Mouse (Mus musculus): ENCODE results near the gene Sez6l. TPM values are rescaled to one million over a fixed set of nuclear protein-coding genes. Genes with fewer than 3 reads are reported as not detected.

Gene Sez6l
- polyA plus RNA-seq, 1 experiment from 2014 or later: 0.63 TPM

DNA sequence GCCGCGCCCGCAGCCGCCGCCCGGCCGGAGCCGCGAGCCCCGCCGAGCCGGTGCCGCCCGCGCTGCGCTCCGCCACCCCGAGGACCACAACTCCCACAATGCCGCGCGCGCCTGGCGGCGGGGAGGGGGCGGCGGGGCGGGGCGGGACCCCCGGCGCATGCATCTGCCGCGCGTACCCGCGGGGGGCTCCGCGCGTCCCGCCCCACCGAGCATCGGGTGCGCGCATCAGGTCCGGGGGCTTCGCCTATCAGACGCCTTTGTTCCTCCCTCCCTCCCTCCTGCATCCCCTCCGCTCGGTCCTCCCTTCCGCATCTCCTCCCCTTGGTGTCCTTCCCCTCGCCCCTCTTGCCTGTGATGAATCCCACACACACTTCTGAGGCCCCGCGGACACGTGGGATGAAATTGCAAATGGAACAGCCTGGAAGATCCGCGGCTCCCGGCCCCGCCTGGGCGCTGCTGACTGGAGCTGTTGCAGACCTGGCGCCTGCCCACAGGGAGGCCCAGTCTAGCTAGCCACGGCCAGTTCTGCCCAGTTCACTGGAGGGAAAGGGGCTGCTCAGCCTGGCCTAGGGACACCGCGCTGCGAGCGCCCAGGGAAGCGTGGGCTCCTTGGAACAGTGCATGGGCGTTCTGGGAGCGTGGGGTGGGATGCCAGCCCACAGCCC lies 182.1 kb downstream of the Sez6l start, which contains the start of gene Asphd2:
Asphd2 (minus strand) TSS at position 88 of the 665 bp plus-strand sequence.
- Histone ChIP-seq H3K4me1 (peaks cover 26% of the 10 kb centered on the region), H3K4me3 (peak within 1 kb of the TSS; percentile 70), H3K9me3 (no peaks in the 10 kb centered on the region), H3K27me3 (ENCODE audit: insufficient read depth, poor library complexity, severe bottlenecking) (peaks cover 79% of the 10 kb centered on the region), H3K27ac (peak within 1 kb of the TSS; percentile 85), H3K36me3 (no peaks in the 10 kb centered on the region)
- 1% methylated on average over 64 of the region's 67 CpGs for WGBS
- DNase-seq (ENCODE audit: low spot score): peak; percentile 92

DNA sequence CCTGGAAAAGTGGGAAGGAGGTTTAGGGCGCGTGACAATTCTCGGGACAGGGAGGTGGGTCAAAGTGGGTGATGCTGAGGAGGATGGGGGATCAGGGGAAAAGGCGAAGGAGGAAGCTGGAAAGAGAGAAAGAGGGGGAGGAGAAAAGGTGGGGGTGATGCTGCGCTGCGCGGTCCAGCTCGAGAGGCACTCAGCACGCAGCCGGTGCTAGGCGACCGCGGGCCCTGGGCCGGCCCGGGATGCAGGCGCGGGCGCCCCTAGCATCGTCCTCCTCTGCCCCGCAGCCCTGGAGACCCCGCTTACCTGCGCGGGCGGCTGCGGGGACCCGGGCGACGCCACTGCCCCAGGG lies 182.6 kb downstream of the Sez6l start:
- Histone ChIP-seq H3K9me3 (no peaks in the 10 kb centered on the region), H3K27me3 (ENCODE audit: insufficient read depth, poor library complexity, severe bottlenecking) (peaks cover 79% of the 10 kb centered on the region), H3K36me3 (no peaks in the 10 kb centered on the region), H3K4me3 (peak overlapping the region; percentile 70), H3K27ac (peak overlapping the region; percentile 85), H3K4me1 (peaks cover 26% of the 10 kb centered on the region)
- 2% methylated on average over 20 of the region's 28 CpGs for WGBS
- no peak for DNase-seq (ENCODE audit: low spot score)

DNA sequence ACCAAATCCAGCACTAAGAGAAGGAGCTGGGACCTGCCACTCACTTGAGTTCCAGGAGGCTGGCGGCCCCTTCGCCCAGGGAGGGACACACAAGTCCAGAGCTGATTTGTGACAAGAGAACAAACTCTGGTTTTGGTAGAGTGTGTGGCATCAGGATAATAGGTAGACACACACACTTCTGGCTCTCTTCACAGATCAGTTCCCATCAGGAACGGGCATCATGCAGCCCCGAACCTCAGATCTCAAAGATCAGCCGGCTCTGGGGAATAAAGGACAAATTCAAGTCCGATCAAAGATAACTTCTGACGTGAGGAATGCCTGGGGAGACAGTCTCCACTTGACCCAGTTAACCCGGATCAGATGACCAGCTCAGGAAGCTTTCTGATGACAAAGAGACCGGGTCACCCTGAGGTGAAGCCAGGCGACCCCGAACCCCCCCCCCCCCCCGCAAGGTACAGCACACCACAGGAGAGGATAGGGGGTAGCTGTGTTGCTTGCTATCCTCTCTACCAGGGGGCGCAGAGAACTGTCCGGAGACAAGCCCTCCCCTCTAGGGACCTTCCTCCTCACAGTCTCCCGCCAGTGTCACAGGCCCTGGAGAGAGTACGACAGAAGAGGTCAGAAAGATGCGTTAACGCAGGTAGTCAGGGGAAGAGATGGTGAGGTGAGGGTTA lies 183.1 kb downstream of the Sez6l start:
- WGBS: 11% methylated on average over 18 of the region's 18 CpGs
- DNase-seq (ENCODE audit: low spot score): no peak
- Histone ChIP-seq H3K27me3 (ENCODE audit: insufficient read depth, poor library complexity, severe bottlenecking) (peaks cover 81% of the 10 kb centered on the region), H3K4me1 (peaks cover 26% of the 10 kb centered on the region), H3K36me3 (no peaks in the 10 kb centered on the region), H3K27ac (peak overlapping the region; percentile 85), H3K9me3 (no peaks in the 10 kb centered on the region), H3K4me3 (peak overlapping the region; percentile 70)

DNA sequence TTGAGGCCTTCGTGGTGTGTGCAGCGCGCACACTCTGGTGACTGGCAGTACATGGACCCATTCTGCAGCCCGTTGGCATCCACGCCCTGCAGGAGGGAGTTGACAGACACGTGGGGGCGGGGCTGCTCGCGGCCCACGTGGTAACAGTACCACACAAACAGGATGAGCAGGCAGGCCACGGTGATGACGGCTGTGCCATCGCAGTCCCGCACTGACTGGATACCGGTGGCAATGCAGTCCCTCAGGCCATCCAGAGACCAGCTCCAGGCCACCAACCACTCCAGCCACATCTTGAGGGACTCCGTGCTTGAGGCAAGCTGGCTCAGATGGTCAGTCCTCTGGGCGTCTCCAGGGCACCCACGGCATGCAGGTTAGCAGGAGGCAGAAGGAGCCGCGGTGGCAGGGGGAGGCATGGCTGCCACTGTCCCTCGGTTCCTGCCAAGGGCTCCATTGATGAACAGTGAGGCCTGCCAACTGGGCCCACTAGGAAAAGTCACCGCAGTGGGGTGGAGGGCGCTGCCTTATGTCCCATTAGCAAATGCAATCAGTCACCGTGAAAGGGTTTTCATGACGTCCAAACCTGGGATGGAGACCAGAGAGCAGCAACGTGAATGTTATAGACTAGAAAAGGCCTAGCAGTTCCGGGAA lies 185.2 kb downstream of the Sez6l start:
- no peak overlapping the region for H3K27ac ChIP-seq
- peaks cover 90% of the 10 kb centered on the region for H3K27me3 ChIP-seq (ENCODE audit: insufficient read depth, poor library complexity, severe bottlenecking)
- no peak for DNase-seq (ENCODE audit: low spot score)
- no peak overlapping the region for H3K4me3 ChIP-seq
- H3K4me1 ChIP-seq: peaks cover 26% of the 10 kb centered on the region
- no peaks in the 10 kb centered on the region for H3K9me3 ChIP-seq
- H3K36me3 ChIP-seq: no peaks in the 10 kb centered on the region
- WGBS: 57% methylated on average over 27 of the region's 27 CpGs

DNA sequence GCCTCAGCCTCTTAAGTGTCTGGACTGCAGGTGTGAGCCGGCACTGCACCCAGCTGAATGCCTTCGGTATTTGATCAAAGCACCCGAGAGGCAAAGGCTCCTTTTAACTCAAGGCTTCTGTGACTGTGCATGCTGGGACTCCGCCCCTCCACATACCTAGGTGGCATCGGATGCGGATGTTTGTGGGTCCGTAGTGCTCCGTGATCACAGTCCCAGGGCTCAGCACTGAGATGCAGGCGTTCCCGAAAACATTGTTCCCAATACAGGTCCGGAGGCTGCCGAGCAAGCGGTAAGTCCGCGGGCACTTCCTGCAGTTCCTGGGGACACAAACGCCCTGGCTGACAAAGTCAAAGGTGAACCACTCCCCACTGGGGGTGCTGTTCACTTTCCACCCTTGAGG lies 186.0 kb downstream of the Sez6l start:
- Histone ChIP-seq H3K4me3 (no peak overlapping the region), H3K9me3 (no peaks in the 10 kb centered on the region), H3K36me3 (peaks cover 3% of the 10 kb centered on the region; the same call in 1 of the 2 replicates), H3K4me1 (peaks cover 26% of the 10 kb centered on the region), H3K27ac (no peak overlapping the region), H3K27me3 (ENCODE audit: insufficient read depth, poor library complexity, severe bottlenecking) (peaks cover 84% of the 10 kb centered on the region)
- DNase-seq (ENCODE audit: low spot score): no peak
- WGBS: 31% methylated on average over 16 of the region's 16 CpGs

DNA sequence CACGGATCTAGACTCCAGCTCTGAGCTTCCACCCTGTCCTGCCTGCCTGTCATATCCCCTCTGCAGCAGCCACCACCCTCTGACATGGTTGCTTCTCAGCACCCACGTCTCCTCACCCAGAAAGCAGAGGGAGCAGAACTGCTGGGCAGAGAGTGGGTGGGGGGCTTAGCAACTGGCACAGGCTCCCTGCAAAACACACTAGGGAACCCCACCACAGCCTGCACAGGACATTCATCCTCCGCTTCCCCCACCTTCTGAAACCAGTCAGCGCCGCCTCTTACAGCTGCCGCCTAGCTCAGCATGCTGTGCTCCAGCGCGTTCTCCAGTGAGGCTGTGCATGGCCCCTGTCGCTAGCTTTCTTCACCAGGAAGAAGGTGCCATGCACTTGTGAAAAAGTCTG lies 187.6 kb downstream of the Sez6l start:
- Histone ChIP-seq H3K27ac (no peak overlapping the region), H3K27me3 (ENCODE audit: insufficient read depth, poor library complexity, severe bottlenecking) (peaks cover 68% of the 10 kb centered on the region), H3K9me3 (no peaks in the 10 kb centered on the region), H3K4me3 (no peak overlapping the region), H3K36me3 (peaks cover 5% of the 10 kb centered on the region; the same call in 1 of the 2 replicates), H3K4me1 (peaks cover 15% of the 10 kb centered on the region)
- WGBS: 76% methylated on average over 9 of the region's 9 CpGs
- no peak for DNase-seq (ENCODE audit: low spot score)

DNA sequence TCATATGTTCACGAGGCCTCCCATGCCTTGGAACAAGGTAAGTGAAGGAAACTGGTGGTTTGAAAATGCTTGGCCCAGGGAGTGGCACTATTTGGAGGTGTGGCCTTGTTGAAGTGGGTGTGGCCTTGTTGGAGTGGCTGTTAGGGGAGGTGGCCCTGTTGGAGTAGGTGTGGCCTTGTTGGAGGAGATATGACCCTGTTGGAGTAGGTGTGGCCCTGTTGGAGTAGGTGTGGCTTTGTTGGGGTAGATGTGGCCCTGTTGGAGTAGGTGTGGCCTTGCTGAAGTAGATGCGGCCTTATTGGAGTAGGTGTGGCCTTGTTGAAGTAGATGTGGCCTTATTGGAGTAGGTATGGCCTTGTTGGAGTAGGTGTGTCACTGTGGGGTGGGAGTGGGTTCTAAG lies 191.0 kb downstream of the Sez6l start:
- H3K27me3 ChIP-seq (ENCODE audit: insufficient read depth, poor library complexity, severe bottlenecking): peaks cover 34% of the 10 kb centered on the region
- H3K4me3 ChIP-seq: no peak overlapping the region
- peaks cover 5% of the 10 kb centered on the region; the same call in 1 of the 2 replicates for H3K36me3 ChIP-seq
- H3K4me1 ChIP-seq: peaks cover 8% of the 10 kb centered on the region
- H3K9me3 ChIP-seq: no peaks in the 10 kb centered on the region
- 73% methylated on average over 2 of the region's 2 CpGs for WGBS
- H3K27ac ChIP-seq: no peak overlapping the region
- DNase-seq (ENCODE audit: low spot score): peak; percentile 90

DNA sequence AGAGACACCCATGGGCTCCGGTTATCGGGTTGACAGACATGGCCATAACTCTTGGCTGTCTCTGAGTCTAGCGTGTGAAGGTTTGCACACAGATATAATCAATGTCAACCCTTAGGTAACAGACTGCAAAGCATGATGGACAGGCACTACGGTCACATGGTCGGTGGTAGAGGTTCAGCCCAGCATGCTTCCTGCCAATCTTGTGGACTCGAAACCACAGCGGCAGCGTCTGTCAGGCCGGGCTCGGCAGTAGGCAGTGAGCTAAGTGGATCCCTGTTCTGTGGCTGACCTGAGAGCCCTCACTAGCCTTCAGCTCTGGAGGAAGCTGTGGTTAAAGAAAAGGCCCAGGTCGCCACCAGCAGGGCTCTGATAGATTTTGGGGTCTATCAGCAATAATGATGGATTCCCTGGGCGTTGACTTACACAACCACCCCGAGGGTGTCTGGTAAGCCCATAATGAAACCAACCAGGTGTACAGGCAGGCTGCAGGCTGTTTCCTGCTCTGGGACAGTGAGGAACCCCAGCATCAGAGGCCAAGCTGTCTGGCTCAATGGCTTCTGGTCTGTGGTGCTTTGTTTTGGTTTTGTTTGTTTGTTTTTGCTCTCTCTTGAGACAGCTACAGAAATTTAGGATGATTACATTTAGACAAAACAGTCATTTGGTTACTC lies 192.0 kb downstream of the Sez6l start:
- Histone ChIP-seq H3K36me3 (peaks cover 6% of the 10 kb centered on the region; the same call in 1 of the 2 replicates), H3K9me3 (no peaks in the 10 kb centered on the region), H3K4me3 (no peak overlapping the region), H3K27ac (no peak overlapping the region), H3K4me1 (peaks cover 9% of the 10 kb centered on the region), H3K27me3 (ENCODE audit: insufficient read depth, poor library complexity, severe bottlenecking) (peaks cover 32% of the 10 kb centered on the region; the same call in 1 of the 2 replicates)
- 83% methylated on average over 13 of the region's 13 CpGs for WGBS
- DNase-seq (ENCODE audit: low spot score): no peak

DNA sequence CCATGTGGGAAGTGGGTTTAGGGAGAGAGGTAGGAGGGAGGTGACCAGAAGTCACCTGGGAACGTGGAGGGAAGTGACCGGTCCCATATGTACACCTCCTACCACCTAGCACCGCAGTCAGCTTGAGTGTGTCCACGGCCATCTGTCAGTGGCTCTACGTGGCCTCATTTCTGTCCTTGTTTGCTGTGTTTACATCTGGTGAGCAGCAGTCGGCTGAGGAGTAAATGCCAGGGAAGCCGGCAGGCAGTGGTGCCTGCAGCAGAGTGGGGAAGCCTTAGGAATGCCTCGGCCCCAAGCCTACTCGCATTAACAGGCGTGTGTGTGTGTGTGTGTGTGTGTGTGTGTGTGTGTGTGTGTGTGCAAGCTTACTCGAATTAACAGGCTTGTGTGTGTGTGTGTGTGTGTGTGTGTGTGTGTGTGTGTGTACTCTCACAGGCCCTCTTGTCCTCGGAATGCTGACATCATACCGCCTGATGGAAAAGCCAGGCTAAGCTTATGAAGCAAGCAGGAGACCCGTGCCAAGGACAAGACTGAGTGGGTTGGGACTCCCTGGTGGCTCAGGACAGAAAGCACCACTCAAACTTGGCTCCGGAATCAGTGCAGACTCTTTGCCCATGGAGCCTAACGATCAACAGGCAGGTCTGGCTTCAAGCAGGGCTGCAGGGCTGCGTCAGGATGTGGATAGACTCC lies 194.2 kb downstream of the Sez6l start:
- Histone ChIP-seq H3K9me3 (no peaks in the 10 kb centered on the region), H3K4me1 (peaks cover 9% of the 10 kb centered on the region), H3K27ac (no peak overlapping the region), H3K27me3 (ENCODE audit: insufficient read depth, poor library complexity, severe bottlenecking) (peaks cover 22% of the 10 kb centered on the region; the same call in 1 of the 2 replicates), H3K4me3 (no peak overlapping the region), H3K36me3 (peaks cover 27% of the 10 kb centered on the region)
- 70% methylated on average over 17 of the region's 17 CpGs for WGBS
- no peak for DNase-seq (ENCODE audit: low spot score)

DNA sequence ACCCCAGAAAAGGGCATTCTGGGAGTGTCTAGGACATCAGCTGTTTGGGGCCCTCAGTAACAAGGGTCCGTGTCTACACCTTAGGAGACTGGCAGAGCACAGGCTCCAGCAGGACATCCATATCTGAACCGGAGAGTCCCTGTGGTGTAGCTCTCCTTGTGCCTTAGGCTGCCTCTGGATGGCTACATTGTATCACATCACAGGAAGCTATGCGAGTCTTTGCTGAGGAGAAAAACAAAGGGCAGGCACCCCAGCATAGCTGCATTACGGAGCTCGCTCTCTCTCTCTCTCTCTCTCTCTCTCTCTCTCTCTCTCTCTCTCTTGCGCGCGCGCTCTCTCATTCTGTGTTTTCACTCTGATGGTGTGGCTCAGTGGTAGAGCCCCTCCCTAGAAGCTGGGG lies 194.9 kb downstream of the Sez6l start:
- 75% methylated on average over 9 of the region's 9 CpGs for WGBS
- peaks cover 27% of the 10 kb centered on the region for H3K36me3 ChIP-seq

DNA sequence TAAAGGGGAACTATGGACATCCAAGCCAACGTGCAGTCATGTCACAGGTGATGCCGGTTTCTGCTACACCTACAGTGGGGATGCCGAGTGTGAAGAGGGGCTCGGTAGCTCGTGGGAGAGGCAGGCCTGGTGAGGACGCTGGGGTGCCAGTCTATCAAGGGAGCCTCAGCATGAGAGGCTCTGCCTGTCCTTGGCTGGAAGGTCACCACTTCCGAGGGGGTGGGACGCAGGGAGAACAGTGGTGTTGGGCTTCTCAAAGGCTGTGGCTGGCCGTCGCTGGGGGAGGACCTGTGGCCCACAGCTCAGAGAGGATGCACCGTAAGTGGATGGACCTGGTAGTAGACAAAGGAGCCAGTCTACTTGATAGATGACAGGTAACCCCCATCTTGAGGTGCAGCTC lies 195.8 kb downstream of the Sez6l start:
- Histone ChIP-seq H3K36me3 (peaks cover 29% of the 10 kb centered on the region), H3K4me1 (peaks cover 9% of the 10 kb centered on the region), H3K9me3 (no peaks in the 10 kb centered on the region), H3K27ac (no peak overlapping the region), H3K27me3 (ENCODE audit: insufficient read depth, poor library complexity, severe bottlenecking) (peaks cover 20% of the 10 kb centered on the region), H3K4me3 (no peak overlapping the region)
- WGBS: 64% methylated on average over 11 of the region's 11 CpGs
- DNase-seq (ENCODE audit: low spot score): no peak

More for the DNA sequence above, 194.9 kb downstream of the Sez6l start:
- H3K4me1 ChIP-seq: peaks cover 9% of the 10 kb centered on the region
- no peak overlapping the region for H3K4me3 ChIP-seq
- H3K9me3 ChIP-seq: no peaks in the 10 kb centered on the region
- no peak for DNase-seq (ENCODE audit: low spot score)
- H3K27me3 ChIP-seq (ENCODE audit: insufficient read depth, poor library complexity, severe bottlenecking): peaks cover 14% of the 10 kb centered on the region; the same call in 1 of the 2 replicates
- no peak overlapping the region for H3K27ac ChIP-seq

DNA sequence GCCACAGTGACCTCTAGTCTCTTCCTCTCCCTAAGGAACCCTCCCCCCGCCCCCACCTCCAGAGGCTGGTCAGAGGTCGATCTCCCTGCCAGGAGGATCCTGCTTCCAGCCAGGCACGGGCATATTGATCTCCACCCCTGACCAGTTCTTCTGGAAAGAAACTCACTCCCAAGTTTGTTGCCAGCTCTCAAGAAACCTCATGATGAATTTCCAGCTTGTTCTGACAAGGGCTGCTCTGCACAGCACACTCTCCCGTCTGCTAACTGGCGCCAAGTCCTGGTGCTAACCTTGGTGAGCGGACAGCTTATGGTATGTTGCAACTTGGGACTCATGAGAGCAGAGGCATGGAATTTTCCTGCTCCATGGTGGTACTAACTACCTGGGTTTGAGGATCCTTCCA lies 198.3 kb downstream of the Sez6l start:
- Histone ChIP-seq H3K27me3 (ENCODE audit: insufficient read depth, poor library complexity, severe bottlenecking) (peaks cover 30% of the 10 kb centered on the region), H3K4me3 (no peak overlapping the region), H3K4me1 (peaks cover 9% of the 10 kb centered on the region), H3K27ac (no peak overlapping the region), H3K36me3 (peaks cover 48% of the 10 kb centered on the region), H3K9me3 (no peaks in the 10 kb centered on the region)
- no peak for DNase-seq (ENCODE audit: low spot score)
- WGBS: 84% methylated on average over 6 of the region's 6 CpGs
